Mouse (Mus musculus) right cerebral cortex, adult 18-20 months (tissue): ENCODE measurements around the gene 4833423E24Rik.

Experiments used
- DNase-seq: peaks from one replicate; pipeline ENCODE4 v3.0.0; 2022; ENCODE audit warnings: mixed read lengths

Gene 4833423E24Rik

GRCm38 (mm10) chr2:85518879-85519278 lies at the start of gene 4833423E24Rik:
TSS of gene 4833423E24Rik (minus strand) at chr2:85519024.
- DNase-seq, result no peak

GRCm38 (mm10) chr2:85561187-85561586 lies 42.4 kb upstream of the 4833423E24Rik start:
- DNase-seq, result peak; percentile 36

GRCm38 (mm10) chr2:85560226-85560625 lies 41.4 kb upstream of the 4833423E24Rik start:
- DNase-seq, result no peak

- no peak for DNase-seq
Observed at GRCm38 (mm10) chr2:85554806-85555205, 36.0 kb upstream of the 4833423E24Rik start.

- no peak for DNase-seq
Observed at GRCm38 (mm10) chr2:85533934-85534333, 15.1 kb upstream of the 4833423E24Rik start.

- DNase-seq, result no peak
Observed at GRCm38 (mm10) chr2:85532082-85532778, 13.4 kb upstream of the 4833423E24Rik start.

GRCm38 (mm10) chr2:85522859-85523489 lies 4.2 kb upstream of the 4833423E24Rik start:
- no peak for DNase-seq

GRCm38 (mm10) chr2:85518292-85518691 lies 532 bp downstream of the 4833423E24Rik start:
- DNase-seq, result no peak

GRCm38 (mm10) chr2:85510376-85510775 lies 8.4 kb downstream of the 4833423E24Rik start:
- no peak for DNase-seq

GRCm38 (mm10) chr2:85490396-85490795 lies 28.4 kb downstream of the 4833423E24Rik start:
- no peak for DNase-seq

GRCm38 (mm10) chr2:85466801-85467325 lies 52.0 kb downstream of the 4833423E24Rik start:
- no peak for DNase-seq

GRCm38 (mm10) chr2:85443539-85443938 lies 75.3 kb downstream of the 4833423E24Rik start, which contains the start of gene Olfr995:
TSS of gene Olfr995 (minus strand) at chr2:85443639.
- no peak for DNase-seq

- no peak for DNase-seq
Observed at GRCm38 (mm10) chr2:85442546-85442945, 76.3 kb downstream of the 4833423E24Rik start.

GRCm38 (mm10) chr2:85436351-85436750 lies 82.5 kb downstream of the 4833423E24Rik start, which contains the start of gene Olfr994:
TSS of gene Olfr994 (minus strand) at chr2:85436451.
- no peak for DNase-seq
